Mouse (Mus musculus) heart, embryonic 14.5 days (tissue): Measurements from ENCODE around the gene Serp2. TPM values are rescaled to one million over a fixed set of nuclear protein-coding genes. Genes with fewer than 3 reads are reported as not detected.
A peak's percentile ranks its signal among the peaks of the same experiment; 100 is the strongest.

Experiments used
- ATAC-seq: fragments of 200-750 bp; cut with Nextera tagmentation; 2 replicates; pipeline ENCODE4 v1.8.0; 2017; ENCODE audit warnings: low read depth, moderate TSS enrichment; ENCODE audit not compliant: insufficient number of reproducible peaks, insufficient read depth, low FRiP score
- H3K27ac ChIP-seq, 2 experiments: fragments of 200-500 bp in 1 of 2; fragments of 300-500 bp in 1 of 2; sonication (generic) in 1 of 2; replicated peaks in 1 of 2; 2 replicates each; pipeline ENCODE4 v1.5.1; 2012 to 2014; ENCODE audit warnings: low read depth in 2 of 2, low read length in 2 of 2, control low read depth in 1 of 2, mild to moderate bottlenecking in 1 of 2, mixed read lengths in 1 of 2; ENCODE audit not compliant: control insufficient read depth in 1 of 2, insufficient read depth in 1 of 2
- H3K27me3 ChIP-seq: fragments of 300-500 bp; sonication (generic); 2 replicates; pipeline ENCODE4 v1.6.1; 2014; ENCODE audit warnings: mild to moderate bottlenecking, low read length, control low read depth; ENCODE audit not compliant: control insufficient read depth, insufficient read depth
- H3K36me3 ChIP-seq: fragments of 300-500 bp; sonication (generic); 2 replicates; pipeline ENCODE4 v1.6.1; 2014; ENCODE audit warnings: mild to moderate bottlenecking, control low read depth, low read length, mixed read lengths; ENCODE audit not compliant: control insufficient read depth, insufficient read depth
- H3K4me1 ChIP-seq, 2 experiments: fragments of 200-500 bp in 1 of 2; fragments of 300-500 bp in 1 of 2; sonication (generic) in 1 of 2; 2 replicates each; pipeline ENCODE4 v1.6.1; 2012 to 2014; ENCODE audit warnings: low read length in 2 of 2, control low read depth in 1 of 2, mixed read lengths in 1 of 2; ENCODE audit not compliant: control insufficient read depth in 2 of 2, insufficient read depth in 2 of 2
- H3K4me2 ChIP-seq: fragments of 300-500 bp; sonication (generic); 2 replicates; pipeline ENCODE4 v1.6.1; 2014; ENCODE audit warnings: mild to moderate bottlenecking, low read length
- H3K4me3 ChIP-seq, 2 experiments: fragments of 200-500 bp in 1 of 2; fragments of 300-500 bp in 1 of 2; sonication (generic) in 1 of 2; 2 replicates each; pipeline ENCODE4 v1.5.1; 2012 to 2014; ENCODE audit warnings: low read length in 2 of 2, mild to moderate bottlenecking in 2 of 2, control low read depth in 1 of 2, low read depth in 1 of 2, moderate library complexity in 1 of 2; ENCODE audit not compliant: control insufficient read depth in 1 of 2, insufficient read depth in 1 of 2
- H3K9ac ChIP-seq: fragments of 300-500 bp; sonication (generic); 2 replicates; pipeline ENCODE4 v1.6.1; 2014; ENCODE audit warnings: mild to moderate bottlenecking, low read length
- H3K9me3 ChIP-seq: fragments of 300-500 bp; sonication (generic); 2 replicates; pipeline ENCODE4 v1.6.1; 2016; ENCODE audit warnings: low read length, control low read depth; ENCODE audit not compliant: control insufficient read depth
- WGBS: fragments of 180-500 bp; shearing (Covaris S2); extraction: QIAGEN DNeasy Blood & Tissue Kit; methylation state at CpG from one replicate; pipeline ENCODE4 v1.1.7; 2014; 5-methylcytosine and 5-hydroxymethylcytosine counted together
- polyA plus RNA-seq: library from polyadenylated mRNA; unstranded; fragments of >200 nt; fragmentation: Nextera tagmentation; extraction: Ambion mirVana; gene quantifications from 2 replicates; pipeline ENCODE4 v1.2.1, GENCODE M21; 2014

The Serp2 gene
- polyA plus RNA-seq, 1 experiment from 2014 or later = 9.5 TPM

GRCm38 (mm10) chr14:76505439-76506220 lies 51.1 kb downstream of the Serp2 start:
- Histone ChIP-seq H3K27ac (peak overlapping the region; percentile 99 to 100), H3K9ac (peak overlapping the region; percentile 96), H3K9me3 (no peaks in the 10 kb centered on the region), H3K27me3 (no peaks in the 10 kb centered on the region), H3K36me3 (peaks cover 23% of the 10 kb centered on the region), H3K4me2 (peak overlapping the region; percentile 90), H3K4me1 (peaks cover 6 to 15% of the 10 kb centered on the region in 2 experiments; a peak in 3 of 4 replicates), H3K4me3 (peak overlapping the region; percentile 66 to 91)
- WGBS = 0% methylated on average over 31 of the region's 31 CpGs
- peak; percentile 88 for ATAC-seq

- Histone ChIP-seq H3K9ac (peak overlapping the region; percentile 96), H3K4me3 (peak overlapping the region; percentile 66 to 91), H3K27ac (peak overlapping the region; percentile 99 to 100), H3K36me3 (peaks cover 23% of the 10 kb centered on the region), H3K27me3 (no peaks in the 10 kb centered on the region), H3K4me2 (peak overlapping the region; percentile 90), H3K9me3 (no peaks in the 10 kb centered on the region), H3K4me1 (peaks cover 7 to 17% of the 10 kb centered on the region in 2 experiments; a peak in 3 of 4 replicates)
- WGBS = under 1% methylated on average over 10 of the region's 10 CpGs
- no peak for ATAC-seq
Observed at GRCm38 (mm10) chr14:76505101-76505438, 51.6 kb downstream of the Serp2 start.

- H3K4me1 ChIP-seq = peaks cover 9 to 19% of the 10 kb centered on the region in 2 experiments; a peak in 3 of 4 replicates
- no peaks in the 10 kb centered on the region for H3K27me3 ChIP-seq
- H3K36me3 ChIP-seq = peaks cover 23% of the 10 kb centered on the region
- H3K9me3 ChIP-seq = no peaks in the 10 kb centered on the region
- peak overlapping the region; percentile 90 for H3K4me2 ChIP-seq
- H3K9ac ChIP-seq = peak overlapping the region; percentile 96
- WGBS = under 1% methylated on average over 45 of the region's 52 CpGs
- peak overlapping the region; percentile 99 to 100 for H3K27ac ChIP-seq
- H3K4me3 ChIP-seq = peak overlapping the region; percentile 66 to 91
- peak; percentile 94 for ATAC-seq
Observed at GRCm38 (mm10) chr14:76504121-76504737, 52.5 kb downstream of the Serp2 start.

- H3K4me1 ChIP-seq = peaks cover 9 to 20% of the 10 kb centered on the region in 2 experiments
- no peaks in the 10 kb centered on the region for H3K27me3 ChIP-seq
- H3K27ac ChIP-seq = peak overlapping the region; percentile 76 to 100
- peak overlapping the region; percentile 90 for H3K4me2 ChIP-seq
- ATAC-seq = no peak
- H3K9ac ChIP-seq = peak overlapping the region; percentile 96
- peaks cover 23% of the 10 kb centered on the region for H3K36me3 ChIP-seq
- 4% methylated on average over 13 of the region's 13 CpGs for WGBS
- peak overlapping the region; percentile 25 to 66; a peak in 2 of 4 replicates for H3K4me3 ChIP-seq
- no peaks in the 10 kb centered on the region for H3K9me3 ChIP-seq
Observed at GRCm38 (mm10) chr14:76503231-76503851, 53.3 kb downstream of the Serp2 start.

- no peaks in the 10 kb centered on the region for H3K36me3 ChIP-seq
- no peak for ATAC-seq
- no peaks in the 10 kb centered on the region for H3K27me3 ChIP-seq
- H3K4me2 ChIP-seq = no peak overlapping the region
- H3K27ac ChIP-seq = no peak overlapping the region; a peak in 1 of 4 replicates
- no peak overlapping the region for H3K4me3 ChIP-seq
- no peak overlapping the region for H3K9ac ChIP-seq
- 40% methylated on average over 5 of the region's 5 CpGs for WGBS
- H3K9me3 ChIP-seq = no peaks in the 10 kb centered on the region
- H3K4me1 ChIP-seq = peaks cover 6 to 14% of the 10 kb centered on the region in 2 experiments; a peak in 3 of 4 replicates
Observed at GRCm38 (mm10) chr14:76500036-76500435, 56.7 kb downstream of the Serp2 start.

- Histone ChIP-seq H3K9me3 (no peaks in the 10 kb centered on the region), H3K36me3 (no peaks in the 10 kb centered on the region), H3K4me3 (no peak overlapping the region), H3K27me3 (no peaks in the 10 kb centered on the region), H3K27ac (no peak overlapping the region), H3K4me1 (peaks cover 6 to 14% of the 10 kb centered on the region in 2 experiments; a peak in 3 of 4 replicates), H3K9ac (no peak overlapping the region), H3K4me2 (no peak overlapping the region)
- 87% methylated on average over 6 of the region's 6 CpGs for WGBS
- no peak for ATAC-seq
Observed at GRCm38 (mm10) chr14:76499492-76499891, 57.2 kb downstream of the Serp2 start.

GRCm38 (mm10) chr14:76498210-76498609 lies 58.5 kb downstream of the Serp2 start:
- Histone ChIP-seq H3K9me3 (no peaks in the 10 kb centered on the region), H3K36me3 (no peaks in the 10 kb centered on the region), H3K27ac (peak overlapping the region; percentile 3 to 24; a peak in 3 of 4 replicates), H3K9ac (peak overlapping the region; percentile 7; the same call in 1 of the 2 replicates), H3K4me1 (peaks cover 6 to 10% of the 10 kb centered on the region in 2 experiments; a peak in 3 of 4 replicates), H3K4me3 (no peak overlapping the region), H3K27me3 (no peaks in the 10 kb centered on the region), H3K4me2 (no peak overlapping the region)
- ATAC-seq = no peak
- 25% methylated on average over 7 of the region's 7 CpGs for WGBS
